Mouse (Mus musculus): Measurements from ENCODE around the gene Actbl2. TPM values are rescaled to one million over a fixed set of nuclear protein-coding genes. Genes with fewer than 3 reads are reported as not detected.
A peak's percentile ranks its signal among the peaks of the same experiment; 100 is the strongest.

Gene Actbl2
- polyA plus RNA-seq, 1 experiment, result not detected

- 72% methylated on average over 9 of the region's 9 CpGs for WGBS
- no peak for TF ChIP-seq POLR2A (IDR thresholded peaks at IDR 0.05; ENCODE audit: borderline replicate concordance, control insufficient read depth, low read depth, low read length)
- TF ChIP-seq CTCF (IDR thresholded peaks at IDR 0.05; ENCODE audit: control insufficient read depth, insufficient read depth, low read length), result no peak
- H3K4me1 ChIP-seq (ENCODE audit: control insufficient read depth, insufficient read depth, low read length), result no peaks in the 10 kb centered on the region
- no peak overlapping the region for H3K4me3 ChIP-seq (replicated peaks; ENCODE audit: control insufficient read depth, low read depth, low read length)
- H3K27ac ChIP-seq (ENCODE audit: control insufficient read depth, insufficient read depth, low read depth, low read length, poor library complexity), result no peak overlapping the region
Measured at GRCm38 (mm10) chr13:111236461-111236864, 18.4 kb upstream of the Actbl2 start.

- Histone ChIP-seq H3K27ac (ENCODE audit: control insufficient read depth, insufficient read depth, low read depth, low read length, poor library complexity) (no peak overlapping the region), H3K4me3 (replicated peaks; ENCODE audit: control insufficient read depth, low read depth, low read length) (no peak overlapping the region), H3K4me1 (ENCODE audit: control insufficient read depth, insufficient read depth, low read length) (no peaks in the 10 kb centered on the region)
- no peak for TF ChIP-seq POLR2A (IDR thresholded peaks at IDR 0.05; ENCODE audit: borderline replicate concordance, control insufficient read depth, low read depth, low read length)
- no peak for TF ChIP-seq CTCF (IDR thresholded peaks at IDR 0.05; ENCODE audit: control insufficient read depth, insufficient read depth, low read length)
- 95% methylated on average over 1 of the region's 1 CpGs for WGBS
Measured at GRCm38 (mm10) chr13:111237296-111237695, 17.5 kb upstream of the Actbl2 start.

DNA sequence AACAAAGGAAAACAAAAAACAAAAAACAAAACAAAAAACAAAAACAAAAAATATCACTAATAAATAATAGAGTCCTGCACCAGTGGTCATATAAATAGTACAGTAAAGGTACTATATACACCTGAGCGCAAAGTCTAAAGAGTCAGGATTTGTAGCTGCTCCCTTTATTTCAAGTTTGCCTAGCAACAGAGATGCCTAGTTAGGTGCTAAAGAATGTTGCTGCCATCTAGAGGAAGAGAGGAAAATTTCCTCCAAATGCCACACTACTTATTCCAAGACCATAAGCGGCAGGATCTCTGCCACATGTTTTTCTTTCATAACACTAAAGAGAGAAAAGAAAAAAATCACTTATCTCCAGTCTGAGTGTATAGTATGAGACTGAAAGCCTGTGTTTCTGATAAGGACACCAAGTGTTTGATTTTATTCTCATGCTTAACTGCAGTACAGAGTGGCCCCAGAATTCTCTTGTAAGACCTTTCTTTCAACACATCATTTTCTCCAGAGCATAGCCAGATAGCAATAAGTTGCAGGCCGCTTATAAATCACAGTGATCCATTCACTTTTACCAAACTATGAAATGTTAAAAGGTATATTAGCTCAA is 16.8 kb upstream of the Actbl2 start:
- Histone ChIP-seq H3K4me1 (ENCODE audit: control insufficient read depth, insufficient read depth, low read length) (no peaks in the 10 kb centered on the region), H3K27ac (ENCODE audit: control insufficient read depth, insufficient read depth, low read depth, low read length, poor library complexity) (no peak overlapping the region), H3K4me3 (replicated peaks; ENCODE audit: control insufficient read depth, low read depth, low read length) (no peak overlapping the region)
- WGBS, result 38% methylated on average over 3 of the region's 3 CpGs
- TF ChIP-seq CTCF (IDR thresholded peaks at IDR 0.05; ENCODE audit: control insufficient read depth, insufficient read depth, low read length) (0 out of 2 replicates have a peak, but pooled peaks have one; percentile 4), POLR2A (IDR thresholded peaks at IDR 0.05; ENCODE audit: borderline replicate concordance, control insufficient read depth, low read depth, low read length) (no peak)

GRCm38 (mm10) chr13:111251106-111251505 is 3.7 kb upstream of the Actbl2 start:
- Histone ChIP-seq H3K27ac (ENCODE audit: control insufficient read depth, insufficient read depth, low read depth, low read length, poor library complexity) (no peak overlapping the region), H3K4me3 (replicated peaks; ENCODE audit: control insufficient read depth, low read depth, low read length) (no peak overlapping the region), H3K4me1 (ENCODE audit: control insufficient read depth, insufficient read depth, low read length) (no peaks in the 10 kb centered on the region)
- 47% methylated on average over 5 of the region's 5 CpGs for WGBS
- TF ChIP-seq CTCF (IDR thresholded peaks at IDR 0.05; ENCODE audit: control insufficient read depth, insufficient read depth, low read length) (no peak), POLR2A (IDR thresholded peaks at IDR 0.05; ENCODE audit: borderline replicate concordance, control insufficient read depth, low read depth, low read length) (no peak)

DNA sequence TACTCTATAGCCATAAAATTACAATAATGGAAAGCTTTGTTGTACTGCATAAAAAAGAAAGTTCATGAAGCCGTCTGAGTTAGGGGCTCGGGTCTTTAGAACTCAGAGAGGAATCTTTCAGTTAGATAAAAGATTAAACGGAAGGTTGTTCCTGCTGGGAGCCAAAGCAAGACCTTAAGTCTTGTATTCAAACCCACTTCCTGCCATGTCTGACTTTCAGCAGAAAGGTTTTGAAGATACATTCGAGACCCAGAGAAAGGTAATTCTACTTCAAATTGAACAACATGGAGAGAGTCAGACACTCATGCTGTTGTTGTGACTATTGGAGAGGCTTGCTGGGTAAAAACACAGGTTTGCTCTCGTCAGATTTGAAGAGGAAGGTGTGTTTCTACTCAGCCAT is 3.0 kb upstream of the Actbl2 start:
- TF ChIP-seq POLR2A (IDR thresholded peaks at IDR 0.05; ENCODE audit: borderline replicate concordance, control insufficient read depth, low read depth, low read length) (no peak), CTCF (IDR thresholded peaks at IDR 0.05; ENCODE audit: control insufficient read depth, insufficient read depth, low read length) (no peak)
- Histone ChIP-seq H3K4me3 (replicated peaks; ENCODE audit: control insufficient read depth, low read depth, low read length) (no peak overlapping the region), H3K4me1 (ENCODE audit: control insufficient read depth, insufficient read depth, low read length) (no peaks in the 10 kb centered on the region), H3K27ac (ENCODE audit: control insufficient read depth, insufficient read depth, low read depth, low read length, poor library complexity) (no peak overlapping the region)
- WGBS, result 31% methylated on average over 5 of the region's 5 CpGs

DNA sequence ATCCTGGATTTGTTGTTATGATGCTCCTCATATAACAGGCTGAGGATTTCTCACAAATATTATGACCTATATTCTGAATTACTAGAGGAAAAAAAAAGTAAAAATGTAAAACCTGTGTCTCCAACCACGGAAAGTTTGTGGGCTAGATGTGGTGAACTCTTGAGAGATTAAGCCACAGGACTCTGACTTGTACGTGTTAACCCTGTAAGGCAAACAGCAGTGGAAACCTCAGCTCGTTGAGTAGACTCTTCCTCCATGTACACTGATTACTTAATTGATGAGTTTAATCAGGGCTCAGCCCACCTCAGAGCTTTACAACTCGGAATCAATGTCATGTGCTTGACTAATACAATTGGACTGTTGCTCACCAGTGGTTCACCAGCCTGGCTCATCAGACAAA is 3.2 kb downstream of the Actbl2 start:
- Histone ChIP-seq H3K27ac (ENCODE audit: control insufficient read depth, insufficient read depth, low read depth, low read length, poor library complexity) (no peak overlapping the region), H3K4me1 (ENCODE audit: control insufficient read depth, insufficient read depth, low read length) (no peaks in the 10 kb centered on the region), H3K4me3 (replicated peaks; ENCODE audit: control insufficient read depth, low read depth, low read length) (no peak overlapping the region)
- 22% methylated on average over 4 of the region's 4 CpGs for WGBS
- TF ChIP-seq CTCF (IDR thresholded peaks at IDR 0.05; ENCODE audit: control insufficient read depth, insufficient read depth, low read length), result no peak
- TF ChIP-seq POLR2A (IDR thresholded peaks at IDR 0.05; ENCODE audit: borderline replicate concordance, control insufficient read depth, low read depth, low read length), result no peak

DNA sequence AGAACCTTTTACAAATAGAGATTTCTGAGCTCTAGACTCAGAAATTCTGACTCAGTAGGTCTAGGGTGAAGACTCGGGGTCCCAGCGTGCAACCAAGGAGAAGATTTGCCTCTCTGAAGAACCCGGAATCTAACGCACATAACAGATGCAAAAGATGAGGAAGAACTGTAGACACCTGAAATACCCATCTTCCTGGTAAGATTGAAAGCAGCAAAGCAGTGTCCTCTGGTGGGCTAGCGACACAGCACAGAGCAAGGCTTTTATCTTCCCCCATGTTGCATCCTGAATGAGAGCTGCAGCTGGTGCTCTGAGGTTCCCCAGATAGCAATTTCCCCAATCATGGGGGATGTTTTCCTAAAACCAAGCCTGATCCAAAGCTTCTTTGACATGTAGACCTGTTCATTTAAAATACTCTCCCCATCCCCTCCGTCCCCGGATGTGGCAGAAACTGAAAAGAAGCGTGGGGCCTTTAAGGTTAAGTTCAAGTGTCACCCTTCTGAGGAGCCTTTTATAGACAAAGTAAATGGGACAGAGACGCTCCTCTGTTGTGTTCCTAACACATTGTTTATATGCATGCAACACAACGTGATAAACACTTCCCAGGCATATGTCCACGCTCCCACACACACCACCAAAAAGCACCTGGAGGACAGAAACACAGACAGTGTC is 3.7 kb downstream of the Actbl2 start:
- WGBS, result 80% methylated on average over 11 of the region's 11 CpGs
- TF ChIP-seq POLR2A (IDR thresholded peaks at IDR 0.05; ENCODE audit: borderline replicate concordance, control insufficient read depth, low read depth, low read length) (no peak), CTCF (IDR thresholded peaks at IDR 0.05; ENCODE audit: control insufficient read depth, insufficient read depth, low read length) (no peak)
- H3K27ac ChIP-seq (ENCODE audit: control insufficient read depth, insufficient read depth, low read depth, low read length, poor library complexity), result no peak overlapping the region
- H3K4me1 ChIP-seq (ENCODE audit: control insufficient read depth, insufficient read depth, low read length), result no peaks in the 10 kb centered on the region
- no peak overlapping the region for H3K4me3 ChIP-seq (replicated peaks; ENCODE audit: control insufficient read depth, low read depth, low read length)

DNA sequence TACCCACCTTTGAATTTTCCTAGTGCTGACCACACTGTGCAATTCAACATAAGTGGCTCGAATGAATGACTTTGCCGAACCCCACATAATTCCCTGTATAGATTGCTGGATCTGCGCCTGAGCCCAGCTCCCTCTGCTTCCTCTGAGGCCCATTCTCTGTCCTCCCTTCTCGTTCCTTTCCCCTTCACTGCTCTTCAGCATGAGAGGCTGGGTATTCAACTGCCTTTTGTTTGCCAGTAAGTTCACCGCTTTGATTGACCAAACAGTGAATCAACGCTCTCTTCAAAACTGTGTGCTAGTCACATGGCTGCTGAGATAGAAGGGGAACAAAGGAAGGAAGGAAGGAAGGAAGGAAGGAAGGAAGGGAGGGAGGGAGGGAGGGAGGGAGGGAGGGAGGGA is 4.3 kb downstream of the Actbl2 start:
- Histone ChIP-seq H3K27ac (ENCODE audit: control insufficient read depth, insufficient read depth, low read depth, low read length, poor library complexity) (no peak overlapping the region), H3K4me3 (replicated peaks; ENCODE audit: control insufficient read depth, low read depth, low read length) (no peak overlapping the region), H3K4me1 (ENCODE audit: control insufficient read depth, insufficient read depth, low read length) (no peaks in the 10 kb centered on the region)
- TF ChIP-seq POLR2A (IDR thresholded peaks at IDR 0.05; ENCODE audit: borderline replicate concordance, control insufficient read depth, low read depth, low read length) (no peak), CTCF (IDR thresholded peaks at IDR 0.05; ENCODE audit: control insufficient read depth, insufficient read depth, low read length) (no peak)
- WGBS, result 90% methylated on average over 6 of the region's 6 CpGs
